Mouse (Mus musculus) midbrain, embryonic 13.5 days (tissue): Measurements from ENCODE around the gene B3gnt4. TPM values are rescaled to one million over a fixed set of nuclear protein-coding genes. Genes with fewer than 3 reads are reported as not detected.

ENCODE experiments used
- ATAC-seq: fragments of 200-750 bp; cut with Nextera tagmentation; 2 replicates; pipeline ENCODE4 v1.8.0; 2017; ENCODE audit warnings: mild to moderate bottlenecking, moderate TSS enrichment, moderate library complexity
- H3K27ac ChIP-seq: fragments of 300-500 bp; sonication (generic); 2 replicates; pipeline ENCODE4 v1.5.1; 2015; ENCODE audit warnings: inconsistent platforms, mild to moderate bottlenecking, moderate library complexity
- H3K27me3 ChIP-seq: fragments of 300-500 bp; sonication (generic); 2 replicates; pipeline ENCODE4 v1.6.1; 2015; ENCODE audit warnings: mild to moderate bottlenecking, inconsistent platforms
- H3K36me3 ChIP-seq: fragments of 300-500 bp; sonication (generic); 2 replicates; pipeline ENCODE4 v1.6.1; 2015; ENCODE audit warnings: mild to moderate bottlenecking, inconsistent platforms
- H3K4me1 ChIP-seq: fragments of 300-500 bp; sonication (generic); replicated peaks from 2 replicates; pipeline ENCODE4 v1.6.1; 2015; ENCODE audit warnings: inconsistent platforms
- H3K4me2 ChIP-seq: fragments of 300-500 bp; sonication (generic); replicated peaks from 2 replicates; pipeline ENCODE4 v1.6.1; 2015; ENCODE audit warnings: moderate library complexity, mild to moderate bottlenecking, inconsistent platforms
- H3K4me3 ChIP-seq: fragments of 300-500 bp; sonication (generic); replicated peaks from 2 replicates; pipeline ENCODE4 v1.5.1; 2015; ENCODE audit warnings: mild to moderate bottlenecking, inconsistent platforms
- H3K9ac ChIP-seq: fragments of 300-500 bp; sonication (generic); replicated peaks from 2 replicates; pipeline ENCODE4 v1.6.1; 2015; ENCODE audit warnings: mild to moderate bottlenecking, inconsistent platforms
- H3K9me3 ChIP-seq: fragments of 300-500 bp; sonication (generic); 2 replicates; pipeline ENCODE4 v1.6.1; 2016; ENCODE audit warnings: mild to moderate bottlenecking, inconsistent platforms
- WGBS: fragments of 180-500 bp; shearing (Covaris S2); methylation state at CpG from one replicate; pipeline ENCODE4 v1.1.7; 2015; 5-methylcytosine and 5-hydroxymethylcytosine counted together
- microRNA-seq: library from miRNA; unstranded; fragments of <30 nt; microRNA quantifications from one replicate; pipeline ENCODE4, GENCODE M21; 2016
- polyA plus RNA-seq: library from polyadenylated mRNA; unstranded; fragments of >200 nt; fragmentation: Nextera tagmentation; extraction: Ambion mirVana; gene quantifications from 2 replicates; pipeline ENCODE4 v1.2.1, GENCODE M21; 2015

B3gnt4 gene
- polyA plus RNA-seq, 1 experiment from 2014 or later, result 1.5 TPM

GRCm38 (mm10) chr5:123530056-123530455 lies 19.8 kb downstream of the B3gnt4 start:
- no peaks in the 10 kb centered on the region for H3K9me3 ChIP-seq
- H3K36me3 ChIP-seq, result peaks cover 72% of the 10 kb centered on the region
- no peak for ATAC-seq
- 89% methylated on average over 8 of the region's 8 CpGs for WGBS
- no peak overlapping the region for H3K9ac ChIP-seq
- H3K27me3 ChIP-seq, result no peaks in the 10 kb centered on the region
- H3K4me2 ChIP-seq, result no peak overlapping the region
- peaks cover under 1% of the 10 kb centered on the region; the same call in 1 of the 2 replicates for H3K4me1 ChIP-seq
- no peak overlapping the region for H3K4me3 ChIP-seq
- H3K27ac ChIP-seq, result no peak overlapping the region

- Histone ChIP-seq H3K27ac (no peak overlapping the region), H3K36me3 (peaks cover 84% of the 10 kb centered on the region), H3K9ac (no peak overlapping the region), H3K4me3 (no peak overlapping the region), H3K27me3 (no peaks in the 10 kb centered on the region), H3K9me3 (no peaks in the 10 kb centered on the region), H3K4me1 (no peaks in the 10 kb centered on the region), H3K4me2 (no peak overlapping the region)
- 93% methylated on average over 10 of the region's 10 CpGs for WGBS
- no peak for ATAC-seq
Observed at GRCm38 (mm10) chr5:123533801-123534200, 23.5 kb downstream of the B3gnt4 start.

GRCm38 (mm10) chr5:123555693-123556092 lies 45.4 kb downstream of the B3gnt4 start:
- Histone ChIP-seq H3K4me3 (no peak overlapping the region), H3K27me3 (no peaks in the 10 kb centered on the region), H3K27ac (no peak overlapping the region), H3K9me3 (no peaks in the 10 kb centered on the region), H3K36me3 (peaks cover 62% of the 10 kb centered on the region), H3K9ac (no peak overlapping the region), H3K4me2 (no peak overlapping the region), H3K4me1 (no peaks in the 10 kb centered on the region)
- no peak for ATAC-seq
- WGBS, result 93% methylated on average over 7 of the region's 7 CpGs

- H3K4me3 ChIP-seq, result no peak overlapping the region
- no peaks in the 10 kb centered on the region for H3K27me3 ChIP-seq
- H3K9ac ChIP-seq, result no peak overlapping the region
- no peak overlapping the region for H3K27ac ChIP-seq
- no peak overlapping the region for H3K4me2 ChIP-seq
- H3K36me3 ChIP-seq, result peaks cover 68% of the 10 kb centered on the region
- 76% methylated on average over 2 of the region's 2 CpGs for WGBS
- H3K4me1 ChIP-seq, result no peaks in the 10 kb centered on the region
- ATAC-seq, result no peak
- H3K9me3 ChIP-seq, result no peaks in the 10 kb centered on the region
Observed at GRCm38 (mm10) chr5:123556451-123556850, 46.2 kb downstream of the B3gnt4 start.

- ATAC-seq, result no peak
- H3K9me3 ChIP-seq, result no peaks in the 10 kb centered on the region
- H3K4me2 ChIP-seq, result no peak overlapping the region
- no peak overlapping the region for H3K27ac ChIP-seq
- WGBS, result 94% methylated on average over 8 of the region's 8 CpGs
- peaks cover 90% of the 10 kb centered on the region for H3K36me3 ChIP-seq
- H3K4me3 ChIP-seq, result no peak overlapping the region
- no peak overlapping the region for H3K9ac ChIP-seq
- H3K4me1 ChIP-seq, result no peaks in the 10 kb centered on the region
- no peaks in the 10 kb centered on the region for H3K27me3 ChIP-seq
Observed at GRCm38 (mm10) chr5:123559588-123559987, 49.3 kb downstream of the B3gnt4 start.

GRCm38 (mm10) chr5:123561128-123561527 lies 50.9 kb downstream of the B3gnt4 start:
- no peaks in the 10 kb centered on the region for H3K9me3 ChIP-seq
- H3K9ac ChIP-seq, result no peak overlapping the region
- no peaks in the 10 kb centered on the region for H3K4me1 ChIP-seq
- H3K36me3 ChIP-seq, result peaks cover 93% of the 10 kb centered on the region
- 94% methylated on average over 11 of the region's 11 CpGs for WGBS
- no peak for ATAC-seq
- H3K4me3 ChIP-seq, result no peak overlapping the region
- no peak overlapping the region for H3K4me2 ChIP-seq
- no peaks in the 10 kb centered on the region for H3K27me3 ChIP-seq
- H3K27ac ChIP-seq, result no peak overlapping the region

Small RNA genes within 50 kb of the gene (microRNA-seq; reads per million reads assigned to microRNA genes)
- gene Mir7647, result 2.7 reads per million, percentile 9 among the genes with 10 or more reads in this experiment

Other genes starting within 250 kb of the B3gnt4 start
- gene Bcl7a, start 166.6 kb upstream of the B3gnt4 start, polyA plus RNA-seq, result 47.8 and 53.0 TPM in 2 replicates
- gene Mlxip, start 115.7 kb upstream of the B3gnt4 start, polyA plus RNA-seq, result 17.4 and 18.7 TPM in 2 replicates
- 0.15 and 0.28 TPM in 2 replicates for gene Lrrc43, start 21.2 kb upstream of the B3gnt4 start, polyA plus RNA-seq
- not detected in 2 replicates for gene Il31, start 21.0 kb upstream of the B3gnt4 start, polyA plus RNA-seq
- gene Diablo, start 13.7 kb downstream of the B3gnt4 start, polyA plus RNA-seq, result 131 and 135 TPM in 2 replicates
- 1.1 and 1.5 TPM in 2 replicates for gene Gm49027, start 15.0 kb downstream of the B3gnt4 start, polyA plus RNA-seq
- 37.9 and 40.6 TPM in 2 replicates for gene Vps33a, start 62.6 kb downstream of the B3gnt4 start, polyA plus RNA-seq
- gene Clip1, start 174.2 kb downstream of the B3gnt4 start, polyA plus RNA-seq, result 81.1 and 81.2 TPM in 2 replicates
- 81.8 and 83.6 TPM in 2 replicates for gene Zcchc8, start 210.6 kb downstream of the B3gnt4 start, polyA plus RNA-seq
- 173 and 184 TPM in 2 replicates for gene Rsrc2, start 239.0 kb downstream of the B3gnt4 start, polyA plus RNA-seq
- 14.8 TPM in 2 replicates for gene Kntc1, start 239.3 kb downstream of the B3gnt4 start, polyA plus RNA-seq